Mouse (Mus musculus): ENCODE measurements around the gene Prkce. TPM values are rescaled to one million over a fixed set of nuclear protein-coding genes. Genes with fewer than 3 reads are reported as not detected.

The Prkce gene
- total RNA-seq (2022), result 10 to 100 TPM; 17.6 to 26.9 (median 22.3) TPM

DNA sequence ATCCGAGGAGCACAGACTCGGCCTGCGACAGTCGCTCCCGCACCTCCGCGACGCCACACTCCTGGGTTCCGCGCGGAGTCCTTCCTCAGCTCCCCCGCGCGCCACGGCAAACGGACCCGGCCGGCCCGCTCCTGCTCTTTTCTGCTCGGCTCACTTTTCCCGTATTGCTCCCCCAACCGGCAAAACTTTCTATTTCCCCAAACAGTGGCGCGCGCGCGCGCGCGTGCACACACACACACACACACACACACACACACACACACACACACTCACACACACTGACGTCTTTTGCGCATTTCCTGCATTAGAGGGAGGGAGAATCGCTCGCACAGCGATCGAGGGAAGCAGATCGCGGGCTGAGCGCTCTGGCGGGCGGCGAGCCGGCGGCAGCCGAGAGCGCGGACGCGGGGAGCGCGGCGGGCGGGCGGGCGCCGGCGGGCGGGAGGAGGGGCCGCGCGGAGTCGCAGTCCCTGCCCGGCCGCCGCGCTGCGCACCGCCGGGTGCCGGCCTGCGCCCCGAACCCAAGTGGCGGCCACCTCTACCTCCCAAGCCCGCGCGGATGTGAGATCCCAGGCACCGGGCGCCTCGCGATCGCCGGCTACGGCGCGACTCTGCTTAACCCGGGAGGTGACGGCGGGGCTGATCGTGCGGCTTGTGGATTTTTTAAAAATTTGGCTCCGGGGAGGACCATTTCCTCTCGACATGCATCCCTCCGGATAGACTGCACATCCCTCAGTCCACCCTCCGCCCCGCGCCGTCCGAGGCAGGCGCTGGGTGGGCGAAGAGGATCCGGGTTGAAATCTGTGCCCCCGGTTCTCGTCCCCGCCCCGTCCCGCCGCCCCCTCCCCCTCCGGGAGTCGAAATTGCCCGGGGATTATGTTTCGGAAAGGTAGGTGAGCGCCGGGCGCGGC lies at the start of gene Prkce:
TSS of gene Prkce (plus strand) at position 466 of the 911 bp plus-strand sequence.
- peak; percentile 77 for DNase-seq

DNA sequence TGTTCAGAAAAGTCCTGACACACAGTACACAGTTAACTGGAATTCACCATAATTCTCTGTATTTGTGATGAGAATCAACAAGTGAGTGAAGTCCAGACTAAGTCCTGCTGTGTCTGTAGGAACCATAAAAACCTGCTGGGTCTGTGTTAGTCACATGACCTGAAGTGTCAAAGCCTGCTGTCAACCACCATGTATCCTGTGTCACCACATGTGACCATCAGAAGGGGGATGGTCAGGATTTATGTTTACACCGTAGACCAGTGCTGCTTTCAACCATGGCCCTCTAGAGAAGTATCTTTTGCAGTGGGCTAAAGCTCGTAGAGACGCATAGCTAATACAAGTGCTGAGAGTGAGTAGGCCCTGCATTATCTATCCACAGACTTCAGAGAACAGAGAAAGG lies 44.4 kb upstream of the Prkce start:
- no peak for DNase-seq

DNA sequence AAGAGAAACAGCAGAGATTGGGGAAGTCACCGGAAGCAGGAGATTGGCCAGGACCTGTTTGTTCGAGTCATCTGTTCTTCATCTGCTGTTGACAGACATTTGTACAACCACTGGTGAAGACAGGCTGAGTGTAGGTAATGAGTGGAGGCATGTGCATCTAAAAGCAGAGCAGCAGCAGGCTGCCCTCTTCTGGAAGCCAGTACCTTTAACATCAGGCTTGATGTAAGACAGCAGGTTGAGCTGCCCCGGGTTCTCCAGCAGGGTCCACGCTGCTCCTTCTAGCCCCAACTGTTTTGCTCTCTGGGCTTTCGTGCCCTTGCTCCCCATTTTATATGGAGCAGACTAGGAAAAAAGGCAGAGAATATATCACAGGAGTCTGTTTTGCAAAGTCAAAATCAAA lies 41.7 kb upstream of the Prkce start:
- no peak for DNase-seq

DNA sequence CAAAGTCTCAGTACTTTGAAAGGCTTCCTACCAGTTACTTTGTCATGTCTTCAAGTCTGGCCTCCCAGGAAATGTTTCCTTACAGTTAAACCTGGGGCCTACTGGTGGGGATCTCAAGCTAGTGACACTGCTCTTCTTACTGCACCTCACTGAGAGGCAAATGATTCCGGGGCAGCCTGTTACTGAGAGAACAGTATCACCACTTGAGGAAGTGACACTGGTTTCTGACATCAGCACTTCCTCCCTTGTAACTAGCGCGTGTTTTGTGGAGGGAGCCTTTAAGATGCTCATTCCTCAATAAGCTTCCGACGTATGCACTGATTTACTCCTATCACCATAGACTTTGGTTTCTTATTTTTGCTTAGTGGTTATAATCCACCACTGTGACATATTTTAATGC lies 39.4 kb upstream of the Prkce start:
- no peak for DNase-seq

DNA sequence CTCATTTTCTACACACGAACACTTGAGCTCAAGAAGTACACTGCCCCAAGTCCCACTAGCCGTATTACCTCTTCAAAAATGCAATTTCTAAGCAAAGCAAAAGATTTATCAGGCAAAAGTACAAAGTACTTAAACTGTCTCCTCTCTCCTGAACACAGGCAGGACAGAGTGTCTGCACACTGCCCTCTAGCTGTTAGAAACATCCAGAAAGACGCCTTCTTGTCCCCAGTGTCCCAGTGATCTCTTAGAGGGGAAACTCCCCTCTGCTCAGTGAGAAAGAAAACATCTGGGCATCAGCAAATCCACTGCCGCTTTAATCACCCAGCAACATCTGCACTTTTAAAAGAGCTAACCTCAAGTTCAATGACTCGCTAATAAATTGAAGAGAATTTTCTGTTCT lies 35.1 kb upstream of the Prkce start:
- no peak for DNase-seq

DNA sequence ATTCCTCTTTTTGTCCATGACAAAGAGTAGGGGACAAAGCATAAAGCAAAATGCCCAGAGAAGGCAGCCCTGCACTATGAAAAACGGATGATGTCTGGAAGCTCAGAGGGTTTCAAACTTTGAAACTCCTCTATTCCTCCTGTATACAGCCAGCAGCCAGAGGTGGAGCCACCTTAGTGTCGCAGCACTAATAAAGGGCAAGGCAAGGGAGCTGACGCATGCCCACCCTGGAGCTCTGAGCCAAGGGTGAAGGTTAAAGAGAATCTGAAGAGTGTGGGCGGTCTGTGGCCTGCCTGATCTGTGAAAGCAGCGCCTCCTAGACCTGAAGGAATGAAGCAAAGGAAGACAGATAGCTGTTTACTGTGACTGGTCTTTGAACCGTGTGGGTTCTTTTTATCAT lies 33.1 kb upstream of the Prkce start:
- DNase-seq, result peak; percentile 24

DNA sequence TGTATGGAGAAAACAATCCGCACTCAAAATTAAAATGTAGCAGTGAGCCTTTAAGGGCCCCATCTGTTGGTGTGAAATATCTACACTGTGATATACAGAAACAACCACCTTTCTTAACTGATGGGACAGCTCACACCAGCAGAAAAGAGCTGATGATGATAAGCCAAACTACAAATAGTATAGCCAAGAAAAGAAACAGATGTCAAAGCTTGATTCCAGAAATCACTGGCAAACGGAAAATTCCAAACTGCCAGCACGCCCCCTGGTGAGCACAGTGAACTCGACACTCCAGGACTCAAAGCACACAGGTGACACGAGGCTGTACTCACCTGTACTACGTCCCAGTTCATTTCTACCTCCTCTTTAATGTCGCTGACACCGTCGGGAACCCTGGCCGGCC lies 31.8 kb upstream of the Prkce start:
- DNase-seq, result no peak

DNA sequence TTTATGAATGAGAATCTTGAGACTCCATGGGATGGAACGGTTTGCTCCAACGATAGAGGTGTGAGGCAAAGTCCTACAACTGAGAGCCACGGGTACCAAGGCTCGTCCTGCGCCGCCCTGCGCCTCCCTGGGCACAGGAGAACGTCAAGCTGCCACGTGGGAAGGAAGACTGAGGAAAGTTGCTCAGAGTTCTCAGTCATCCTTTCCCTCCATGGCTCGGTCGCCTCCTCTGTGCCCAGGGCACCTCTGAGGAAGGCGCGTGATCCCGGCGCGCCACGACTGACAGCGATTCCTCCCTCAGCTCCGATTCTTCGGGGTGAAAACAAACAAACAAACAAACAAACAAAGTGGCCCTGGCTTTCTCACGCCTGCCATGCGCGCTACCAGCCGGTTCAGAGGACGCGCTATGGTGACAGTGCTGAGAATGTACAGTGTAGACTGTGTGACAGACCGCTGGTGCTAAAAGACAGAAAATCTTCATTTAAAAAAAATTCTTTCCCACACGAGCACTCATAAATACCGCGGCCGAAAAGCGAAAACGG lies 23.0 kb upstream of the Prkce start:
- DNase-seq, result no peak

DNA sequence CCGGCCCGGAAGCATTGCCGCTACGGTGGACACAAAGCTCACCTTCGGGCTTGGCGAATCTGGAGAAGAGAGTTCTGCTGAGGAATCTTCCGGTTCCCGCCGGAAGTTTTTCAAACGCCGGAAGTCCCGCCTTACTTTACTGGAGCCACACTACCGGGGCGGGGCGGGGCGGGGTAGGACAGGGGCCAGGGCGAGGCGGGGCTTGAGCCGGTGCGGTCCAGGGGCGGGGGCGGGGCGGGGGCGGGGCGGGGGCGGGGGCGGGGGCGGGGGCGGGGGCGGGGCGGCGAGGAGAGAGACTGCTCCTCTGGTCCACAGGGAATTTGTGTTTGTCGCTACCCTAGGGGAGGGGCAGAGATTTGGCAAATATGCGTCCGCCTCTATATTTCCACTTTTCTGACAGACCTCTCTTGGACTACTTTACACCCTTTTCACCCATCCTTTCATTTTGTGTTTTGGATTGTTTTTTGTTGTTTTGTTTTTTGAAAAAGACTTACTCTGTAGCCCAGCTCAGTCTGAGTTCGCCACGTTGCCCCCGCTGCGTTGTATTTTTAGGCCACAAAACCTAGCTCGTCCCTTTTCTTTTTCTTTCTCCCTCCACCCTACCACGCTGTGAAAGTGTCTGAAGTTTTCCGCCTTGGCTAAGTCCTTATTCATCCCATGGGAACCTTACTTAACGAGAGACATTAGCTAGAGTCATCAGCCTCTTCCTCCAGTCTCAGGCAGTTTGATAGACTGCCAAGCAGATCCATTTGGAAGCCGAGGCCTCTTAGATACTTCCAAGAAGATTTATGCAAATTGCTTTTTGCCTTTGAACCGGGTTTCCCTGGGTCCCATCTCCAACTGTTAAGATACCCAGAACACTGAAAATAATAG lies 22.3 kb upstream of the Prkce start, which contains the start of gene Srbd1:
TSS of gene Srbd1 (minus strand) at position 97 of the 873 bp plus-strand sequence.
- DNase-seq, result peak; percentile 85

DNA sequence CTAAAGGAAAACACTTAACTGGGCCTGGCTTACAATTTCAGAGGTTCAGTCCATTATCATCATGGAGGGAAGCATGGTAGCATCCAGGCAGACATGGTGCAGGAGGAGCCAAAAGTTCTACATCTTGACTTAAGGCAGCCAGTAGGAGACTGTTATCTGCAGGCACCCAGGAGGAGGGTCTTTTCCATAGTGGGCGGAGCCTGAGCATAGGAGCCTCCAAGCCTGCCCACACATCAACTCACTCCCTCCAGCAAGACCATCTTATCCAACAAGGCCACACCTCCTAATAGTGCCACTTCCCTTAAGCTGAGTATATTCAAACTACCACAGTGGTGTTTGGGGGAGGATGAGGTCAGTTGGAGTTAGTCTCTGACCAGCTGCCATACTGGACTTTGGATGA lies 17.9 kb upstream of the Prkce start:
- DNase-seq, result no peak

DNA sequence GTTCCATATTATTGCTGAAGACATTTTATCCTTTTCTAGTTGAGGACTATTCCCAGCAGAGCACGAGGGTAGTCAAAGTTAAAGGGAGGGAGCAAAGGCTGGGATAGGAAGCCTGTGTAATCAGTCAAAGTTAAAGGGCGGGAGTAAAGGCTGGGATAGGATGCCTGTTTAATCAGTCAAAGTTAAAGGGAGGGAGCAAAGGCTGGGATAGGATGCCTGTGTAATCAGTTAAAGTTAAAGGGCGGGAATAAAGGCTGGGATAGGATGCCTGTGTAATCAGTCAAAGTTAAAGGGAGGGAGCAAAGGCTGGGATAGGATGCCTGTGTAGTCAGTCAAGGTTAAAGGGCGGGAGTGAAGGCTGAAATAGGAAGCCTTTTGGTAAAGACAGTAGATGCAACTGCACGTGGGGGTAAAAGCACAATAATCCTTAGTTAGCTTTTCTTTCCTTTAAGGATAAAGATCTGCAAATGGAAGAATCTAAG lies 16.7 kb upstream of the Prkce start:
- peak; percentile 59 for DNase-seq

DNA sequence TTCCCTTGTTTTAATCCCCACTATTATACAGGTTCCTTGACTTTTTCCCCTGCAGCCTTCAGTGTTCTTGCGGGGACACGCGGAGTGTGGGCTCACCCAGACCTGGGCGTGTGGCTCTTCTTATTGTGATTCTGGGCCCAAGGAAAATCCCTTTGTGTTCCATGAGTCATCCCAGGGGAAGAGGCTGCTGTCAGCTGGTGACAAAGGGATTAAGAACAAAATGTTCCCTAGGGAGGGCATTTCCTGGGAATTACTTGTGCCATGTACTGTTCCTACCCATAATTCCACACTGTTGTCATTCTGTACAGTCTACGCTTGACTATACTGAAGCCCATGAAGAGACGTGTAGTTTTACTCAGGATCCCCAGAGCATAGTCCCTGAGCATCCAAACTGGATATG lies 10.6 kb upstream of the Prkce start:
- DNase-seq, result no peak

DNA sequence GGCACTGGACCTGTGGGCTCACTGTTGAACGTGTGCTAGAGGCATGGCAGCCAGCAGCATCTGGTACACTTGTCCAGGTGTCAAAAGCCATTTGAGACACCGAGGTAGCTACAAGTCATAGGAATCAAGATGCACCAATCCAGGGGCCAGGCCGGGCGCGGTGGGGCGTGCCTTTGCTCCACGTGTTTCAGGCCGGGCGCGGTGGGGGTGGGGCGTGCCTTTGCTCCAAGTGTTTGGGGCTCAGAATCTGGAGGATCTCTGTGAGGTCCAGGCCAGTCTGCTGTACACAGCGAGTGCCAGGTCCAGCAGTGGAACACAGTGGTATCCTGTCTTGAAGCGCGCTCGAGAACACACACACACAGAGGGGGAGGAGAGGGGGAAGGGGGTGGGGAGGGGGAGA lies 4.9 kb upstream of the Prkce start:
- DNase-seq, result no peak

DNA sequence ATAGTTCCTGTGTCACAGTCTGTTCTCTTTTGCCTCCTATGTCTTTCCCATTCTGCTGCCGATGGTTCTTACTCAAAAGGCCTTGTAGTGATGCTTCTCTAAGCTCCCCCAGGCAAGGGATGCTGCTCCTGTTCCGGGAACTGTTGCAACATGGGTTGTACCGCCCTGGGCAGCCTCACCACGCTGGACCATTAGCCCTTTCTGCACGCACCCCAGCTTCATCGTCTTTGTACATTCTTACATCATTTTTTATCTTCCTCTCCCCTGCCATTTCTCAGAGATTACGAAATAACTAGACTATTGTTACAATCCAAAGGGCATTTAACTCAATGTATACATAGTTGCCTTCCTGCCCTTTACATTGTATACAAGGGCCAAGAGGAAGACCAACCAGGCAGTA lies 3.2 kb upstream of the Prkce start:
- DNase-seq, result no peak

DNA sequence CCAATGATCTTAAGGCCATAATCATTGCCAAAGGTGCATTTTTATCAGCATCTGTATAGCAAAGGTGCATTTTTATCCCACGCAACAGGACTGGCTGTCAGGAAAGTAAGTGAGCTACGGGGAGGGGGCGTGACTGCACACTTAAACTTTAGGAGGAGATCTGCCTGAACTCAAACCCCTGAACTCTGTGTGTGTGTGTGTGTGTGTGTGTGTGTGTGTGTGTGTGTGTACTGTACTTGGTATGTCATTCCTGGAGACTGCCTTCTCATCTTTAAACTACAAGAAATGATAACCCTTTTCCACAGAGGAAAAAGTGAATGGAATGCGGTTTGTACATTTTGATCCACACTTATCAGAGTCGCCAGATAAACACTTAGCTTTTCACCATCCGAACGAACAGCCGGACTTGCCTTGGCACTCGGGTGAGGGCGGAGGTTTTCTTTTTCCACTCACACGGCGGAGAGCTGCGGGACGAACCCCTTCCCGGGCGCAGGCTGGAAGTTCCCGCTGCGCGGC lies 1.5 kb upstream of the Prkce start:
- no peak for DNase-seq

DNA sequence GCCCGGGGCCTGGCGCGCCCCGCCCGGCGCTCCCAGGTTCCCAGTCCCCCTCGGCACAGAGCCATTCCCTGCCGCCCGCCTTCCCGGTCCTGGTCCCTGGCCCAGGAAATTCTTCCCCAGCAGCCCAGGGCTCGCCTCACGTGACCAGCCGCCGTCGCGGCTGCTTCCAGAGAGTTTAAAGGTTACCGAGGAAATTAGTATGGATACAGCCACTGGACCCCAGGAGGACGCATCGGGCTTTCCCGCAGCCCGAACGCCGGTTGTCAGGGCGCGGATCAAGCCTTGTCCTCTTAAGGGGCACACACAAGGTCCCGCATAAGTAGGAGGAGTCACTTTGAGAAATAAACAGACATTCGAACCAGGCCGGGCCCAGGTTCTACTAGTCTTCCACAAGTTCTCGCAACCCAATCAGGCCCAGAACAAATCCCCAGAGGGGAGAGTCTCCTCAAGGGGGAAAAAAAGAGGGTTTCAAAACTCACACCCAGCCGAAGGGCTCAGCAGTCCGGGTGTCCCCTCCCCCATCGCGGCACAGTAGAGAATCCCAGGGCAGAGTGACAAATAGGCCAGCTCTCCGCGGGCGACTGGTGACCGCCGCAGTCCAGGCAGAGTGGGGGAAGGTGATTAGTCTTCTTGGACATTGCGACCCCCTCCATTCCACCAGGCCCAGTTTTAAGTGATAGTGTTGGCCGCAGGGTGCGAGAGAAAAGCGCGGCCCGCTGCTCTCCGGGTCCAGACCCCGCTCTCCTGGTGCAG lies 842 bp upstream of the Prkce start:
- DNase-seq, result peak; percentile 81

DNA sequence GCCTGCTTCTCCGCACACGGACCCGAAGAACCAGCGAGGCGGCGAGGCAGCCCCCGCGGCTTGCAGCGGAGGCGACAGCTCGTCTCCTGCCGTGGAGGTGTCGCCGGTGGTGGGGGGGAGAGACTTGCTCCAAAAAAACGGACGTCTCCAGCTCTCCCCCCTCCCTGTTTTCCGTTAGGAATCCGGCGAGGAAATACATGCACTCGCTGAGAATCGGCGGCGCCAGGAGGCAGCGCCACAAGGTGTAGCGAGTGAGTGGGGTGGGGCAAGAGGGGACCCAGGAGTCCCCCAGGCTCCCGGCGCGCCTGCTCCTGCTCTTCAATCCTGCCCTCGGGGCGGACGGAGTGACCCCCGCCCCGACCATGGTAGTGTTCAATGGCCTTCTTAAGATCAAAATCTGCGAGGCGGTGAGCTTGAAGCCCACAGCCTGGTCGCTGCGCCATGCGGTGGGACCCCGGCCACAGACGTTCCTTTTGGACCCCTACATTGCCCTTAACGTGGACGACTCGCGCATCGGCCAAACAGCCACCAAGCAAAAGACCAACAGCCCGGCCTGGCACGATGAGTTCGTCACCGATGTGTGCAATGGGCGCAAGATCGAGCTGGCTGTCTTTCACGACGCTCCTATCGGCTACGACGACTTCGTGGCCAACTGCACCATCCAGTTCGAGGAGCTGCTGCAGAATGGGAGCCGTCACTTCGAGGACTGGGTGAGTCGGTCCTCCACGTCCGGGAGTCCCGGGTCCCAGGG lies 821 bp downstream of the Prkce start:
- no peak for DNase-seq

DNA sequence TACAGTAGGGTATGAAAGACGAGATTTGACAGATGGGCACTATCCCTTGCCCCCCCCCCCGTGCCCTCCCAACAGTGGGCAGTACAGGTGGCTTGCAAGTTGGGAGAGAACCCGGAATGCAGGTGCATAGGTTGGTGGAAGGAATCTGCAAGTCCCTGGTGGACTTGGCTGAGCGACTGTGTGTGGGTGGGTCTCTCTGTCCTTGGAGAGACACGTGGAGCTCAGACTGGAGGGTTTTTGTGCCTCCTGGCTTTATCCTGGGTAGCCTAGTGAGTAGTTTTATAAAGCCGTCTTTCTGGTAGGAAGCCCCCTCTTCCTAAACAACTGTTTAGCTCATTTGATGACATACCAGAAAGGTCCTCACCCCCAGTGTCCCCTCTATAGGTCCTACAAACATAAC lies 1.5 kb downstream of the Prkce start:
- DNase-seq, result no peak

DNA sequence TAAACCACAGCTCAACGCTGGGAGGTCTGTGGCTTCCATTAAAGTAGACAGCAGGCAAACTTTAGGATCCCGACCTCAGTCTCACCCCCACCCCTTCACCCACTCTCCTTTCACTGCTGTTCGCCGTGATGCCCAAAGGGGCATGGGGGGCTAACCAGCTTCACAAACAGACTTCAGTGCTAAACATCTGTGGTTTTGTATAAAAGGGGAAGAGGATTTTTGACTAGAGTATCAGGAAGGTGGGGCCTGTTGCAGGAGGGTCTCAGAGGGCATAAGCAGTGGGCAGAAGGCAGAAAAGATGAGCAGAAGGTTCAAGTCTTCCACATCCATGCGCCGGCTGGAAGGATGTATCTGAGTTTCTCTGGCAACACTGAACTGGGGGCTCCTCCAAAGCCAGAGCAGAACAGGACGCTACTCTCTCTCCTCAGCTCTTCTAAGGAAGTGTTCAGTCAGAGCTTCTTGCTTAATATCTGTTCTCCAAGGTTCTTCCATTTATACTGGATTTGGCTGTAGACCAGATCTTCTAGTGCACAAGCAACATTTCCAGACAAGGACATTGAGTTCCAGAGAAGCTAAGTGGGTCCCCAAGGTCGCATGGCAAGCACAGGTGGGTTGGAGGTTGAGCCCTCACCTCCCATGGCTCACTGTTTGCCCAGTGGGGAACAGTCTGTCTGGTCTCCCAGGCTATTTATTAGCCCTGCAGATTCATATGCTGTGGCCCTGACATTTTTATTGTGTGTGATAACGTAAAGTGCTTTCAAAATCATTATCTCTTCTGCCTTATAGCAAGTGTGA lies 2.8 kb downstream of the Prkce start:
- no peak for DNase-seq

DNA sequence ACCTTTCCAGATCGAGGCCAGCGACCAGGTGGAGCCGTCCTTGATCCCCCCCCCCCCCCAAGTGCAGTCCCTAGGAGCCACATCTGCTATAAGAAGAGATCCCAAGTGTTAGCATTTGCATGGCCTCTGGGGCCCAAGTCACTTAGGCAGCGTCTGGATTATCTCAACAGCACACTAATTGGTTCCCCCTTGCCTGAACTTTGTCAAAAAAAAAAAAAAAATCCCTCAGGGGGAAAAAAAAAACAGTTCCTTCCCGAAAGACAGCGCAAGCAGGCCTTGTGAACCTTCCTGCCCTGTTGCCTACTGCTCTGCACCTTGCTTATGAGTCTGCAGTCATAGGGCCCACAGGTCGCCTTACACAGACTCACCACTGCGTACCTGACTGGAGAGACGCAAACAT lies 7.9 kb downstream of the Prkce start:
- no peak for DNase-seq
